Mouse (Mus musculus) left cerebral cortex, postnatal 14 days (tissue): ENCODE measurements around the gene Cd164l2. TPM values are rescaled to one million over a fixed set of nuclear protein-coding genes. Genes with fewer than 3 reads are reported as not detected.

Source experiments
- DNase-seq, 2 experiments: peaks; one replicate each; pipeline ENCODE4 v3.0.0; 2021 to 2022; ENCODE audit warnings: low spot score in 2 of 2, mixed read lengths in 1 of 2
- intact Hi-C: fragments of 180-260 bp; cut with DNase I; formaldehyde crosslinking; loops from one replicate; pipeline ENCODE4 v1.15.1; 2025
- total RNA-seq, 2 experiments: library from RNA; stranded (reverse); gene quantifications; 2 replicates each; pipeline ENCODE4 v1.2.3; 2021

Gene Cd164l2
- total RNA-seq, 2 experiments from 2014 or later: 2.4 to 4.1 TPM

GRCm38 (mm10) chr4:133212562-133213267, 784 bp downstream of the Cd164l2 start:
- intact Hi-C loops: loop anchor here (1.0 to 10.0 kb wide), 2 partner anchors 201 to 268 kb away; partner anchors contain the start of gene Ahdc1
- DNase-seq: peak; percentile 81 to 84

GRCm38 (mm10) chr4:133213268-133213590, 1.3 kb downstream of the Cd164l2 start:
- intact Hi-C loops: loop anchor here (10.0 kb wide), 1 partner anchor 268 kb away; no protein-coding TSS in a partner anchor
- peak; percentile 41 to 62 for DNase-seq

- DNase-seq: no peak
- intact Hi-C loops: loop anchor here (10.0 kb wide), 1 partner anchor 269 kb away; no protein-coding TSS in a partner anchor
Observed at GRCm38 (mm10) chr4:133213661-133214060, 1.7 kb downstream of the Cd164l2 start.

GRCm38 (mm10) chr4:133217641-133218040, 5.7 kb downstream of the Cd164l2 start:
- intact Hi-C loops: loop anchor here (5.0 to 10.0 kb wide), 3 partner anchors 35 to 273 kb away; no protein-coding TSS in a partner anchor

DNA sequence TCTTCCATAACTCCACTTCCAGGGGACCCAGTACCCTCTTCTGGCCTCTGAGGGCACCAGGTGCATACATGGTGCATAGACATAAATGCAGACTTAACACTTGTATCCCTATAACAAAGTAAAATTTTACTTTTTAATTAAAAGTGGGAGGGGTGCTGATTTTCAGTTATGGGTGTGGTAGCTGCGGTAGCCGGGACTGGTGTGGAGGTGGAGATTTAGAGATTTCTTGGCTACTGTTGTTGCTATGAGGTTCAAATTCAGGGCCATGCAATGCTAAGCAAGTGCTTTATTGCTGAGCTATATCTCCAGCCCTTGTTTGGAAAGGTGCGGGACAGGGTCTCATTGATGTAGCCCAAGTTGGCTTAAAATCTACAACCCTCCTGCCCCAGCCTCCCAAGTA, 6.8 kb downstream of the Cd164l2 start:
- no peak for DNase-seq
- intact Hi-C loops: loop anchor here (5.0 to 10.0 kb wide), 3 partner anchors 34 to 274 kb away; no protein-coding TSS in a partner anchor

More at GRCm38 (mm10) chr4:133217641-133218040, 5.7 kb downstream of the Cd164l2 start:
- peak in 1 of 2 experiments; percentile 61 for DNase-seq

DNA sequence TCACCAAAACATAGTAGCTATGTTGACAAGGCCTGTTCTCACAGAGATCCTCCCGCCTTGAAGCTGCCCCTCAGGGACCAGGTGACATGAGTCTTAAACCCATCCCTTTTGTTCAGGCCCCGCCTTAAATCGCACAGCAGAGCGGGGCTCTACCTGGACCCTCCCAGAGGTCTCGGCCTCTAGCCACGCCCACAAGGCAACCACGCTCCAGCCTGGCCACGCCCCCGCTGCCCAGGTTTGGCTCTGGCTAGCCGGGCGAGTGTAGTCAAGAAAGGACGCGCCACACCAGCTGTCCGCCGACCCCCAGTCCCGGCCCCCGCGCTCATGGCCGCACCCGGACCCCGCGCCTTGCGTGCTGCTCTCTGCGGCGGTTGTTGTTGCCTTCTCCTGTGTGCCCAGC, 8.7 kb downstream of the Cd164l2 start:
- intact Hi-C loops: no loop called here
- DNase-seq: no peak

DNA sequence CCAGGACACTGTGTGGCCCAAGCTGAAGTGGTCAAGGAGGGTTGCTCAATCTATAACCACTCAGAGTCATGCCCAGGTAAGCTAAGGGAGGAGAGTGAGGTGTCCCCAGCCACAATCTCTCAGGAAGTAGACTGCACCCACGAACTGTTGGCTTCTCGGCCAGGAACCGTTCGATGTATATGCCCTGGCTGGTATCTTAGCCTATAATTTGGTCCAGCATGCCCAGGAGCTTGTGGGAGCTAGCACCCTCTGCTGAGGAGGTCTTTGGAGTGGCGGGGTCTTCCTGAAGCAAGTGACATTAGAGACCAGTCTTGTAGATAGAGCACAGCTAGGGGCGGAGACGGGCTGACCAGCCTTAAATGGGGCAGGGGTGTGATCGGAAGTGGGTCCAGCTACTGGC, 9.8 kb downstream of the Cd164l2 start:
- intact Hi-C loops: no loop called here
- DNase-seq: no peak

- intact Hi-C loops: no loop called here
- DNase-seq: no peak
Observed at GRCm38 (mm10) chr4:133223875-133224274, 11.9 kb downstream of the Cd164l2 start.

GRCm38 (mm10) chr4:133226073-133226472, 14.1 kb downstream of the Cd164l2 start:
- intact Hi-C loops: no loop called here
- no peak for DNase-seq

- no peak for DNase-seq
- intact Hi-C loops: no loop called here
Observed at GRCm38 (mm10) chr4:133227636-133228035, 15.7 kb downstream of the Cd164l2 start.

DNA sequence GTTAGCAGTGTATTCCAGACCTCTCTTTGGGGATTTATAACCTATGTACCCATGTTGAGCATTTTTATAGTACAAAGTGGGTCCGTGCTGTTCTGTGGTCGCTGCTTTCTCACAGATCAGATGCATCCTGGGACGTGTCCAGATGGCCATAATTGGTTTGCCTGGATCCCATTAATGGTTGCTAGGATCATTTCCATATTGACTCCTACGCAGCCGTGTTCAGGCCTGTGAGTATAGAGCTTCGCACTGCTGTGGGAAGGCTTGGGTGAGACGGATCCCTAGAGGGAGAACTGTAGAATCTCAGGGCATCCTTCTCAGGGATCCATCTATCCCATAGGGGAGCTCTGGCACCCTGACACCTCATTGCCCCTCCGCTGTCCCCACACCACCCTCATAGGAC, 17.7 kb downstream of the Cd164l2 start:
- no peak for DNase-seq
- intact Hi-C loops: no loop called here

DNA sequence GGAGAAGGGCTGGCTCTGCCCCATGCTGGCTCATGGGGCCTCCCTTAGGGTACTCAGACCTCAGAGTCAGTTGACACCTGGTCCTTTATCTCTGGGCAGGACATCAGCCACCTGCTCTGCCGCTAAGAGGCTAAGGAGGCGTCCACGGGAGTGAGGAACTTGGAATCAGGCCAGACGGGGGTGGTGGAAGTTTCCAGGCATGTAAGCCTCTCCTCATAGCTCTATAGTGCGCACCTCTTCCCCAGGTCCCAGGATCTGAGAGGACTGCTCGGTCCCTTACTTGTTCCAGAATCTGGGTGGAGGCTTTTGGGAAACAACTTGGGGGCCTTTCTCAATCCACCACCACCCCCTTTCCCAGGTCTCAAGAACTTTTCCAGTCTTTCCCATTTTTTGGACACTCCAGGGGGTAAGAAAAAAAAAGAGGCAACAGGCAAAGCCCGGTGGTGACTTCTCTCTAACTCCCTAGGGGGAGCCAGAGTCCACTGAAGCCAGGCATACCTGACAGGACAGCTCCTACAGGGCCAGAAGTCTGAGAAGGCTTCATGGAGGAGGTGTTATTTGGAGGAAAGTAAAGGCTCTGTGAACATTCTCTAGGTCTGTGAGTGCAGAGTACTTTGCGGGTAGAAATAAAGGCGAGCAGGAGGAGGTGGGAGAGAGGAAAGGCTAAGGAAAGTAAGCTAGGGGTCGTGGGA, 21.5 kb downstream of the Cd164l2 start:
- intact Hi-C loops: loop anchor here (5.0 kb wide), 1 partner anchor 64 kb away; no protein-coding TSS in a partner anchor
- no peak for DNase-seq

DNA sequence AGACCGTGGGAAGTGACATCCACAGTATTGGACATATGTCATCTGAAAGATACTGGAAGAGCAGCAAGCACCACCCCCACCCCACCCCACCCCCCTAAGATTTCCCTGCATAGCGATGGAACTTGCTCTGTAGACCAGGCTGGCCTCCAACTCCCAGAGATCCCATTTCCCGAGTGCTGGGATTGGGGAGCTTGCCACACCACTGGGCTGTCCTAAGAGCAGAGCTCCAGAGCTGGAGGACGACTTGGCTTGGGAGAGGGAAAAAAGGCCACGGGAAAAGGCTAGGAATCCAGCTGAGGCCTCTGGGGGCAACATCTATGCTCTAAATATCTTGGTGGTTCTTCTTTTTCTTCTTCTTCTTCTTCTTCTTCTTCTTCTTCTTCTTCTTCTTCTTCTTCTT, 22.8 kb downstream of the Cd164l2 start:
- intact Hi-C loops: loop anchor here (5.0 kb wide), 1 partner anchor 63 kb away; no protein-coding TSS in a partner anchor
- no peak for DNase-seq

DNA sequence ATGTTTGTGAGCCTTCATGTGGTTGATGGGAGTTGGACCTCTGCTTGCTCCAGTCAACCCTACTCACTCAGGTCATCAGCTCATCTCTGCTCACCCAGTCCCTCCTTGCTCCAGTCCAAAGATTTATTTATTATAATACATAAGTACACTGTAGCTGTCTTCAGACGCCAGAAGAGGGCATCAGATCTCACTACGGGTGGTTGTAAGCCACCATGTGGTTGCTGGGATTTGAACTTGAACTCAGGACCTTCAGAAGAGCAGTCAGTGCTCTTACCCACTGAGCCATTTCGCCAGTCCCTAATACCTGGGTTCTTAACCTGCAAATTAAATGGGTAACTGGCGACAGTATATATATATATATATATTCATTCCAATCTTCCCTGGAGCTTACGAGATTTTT, 23.5 kb downstream of the Cd164l2 start:
- no peak for DNase-seq
- intact Hi-C loops: no loop called here

DNA sequence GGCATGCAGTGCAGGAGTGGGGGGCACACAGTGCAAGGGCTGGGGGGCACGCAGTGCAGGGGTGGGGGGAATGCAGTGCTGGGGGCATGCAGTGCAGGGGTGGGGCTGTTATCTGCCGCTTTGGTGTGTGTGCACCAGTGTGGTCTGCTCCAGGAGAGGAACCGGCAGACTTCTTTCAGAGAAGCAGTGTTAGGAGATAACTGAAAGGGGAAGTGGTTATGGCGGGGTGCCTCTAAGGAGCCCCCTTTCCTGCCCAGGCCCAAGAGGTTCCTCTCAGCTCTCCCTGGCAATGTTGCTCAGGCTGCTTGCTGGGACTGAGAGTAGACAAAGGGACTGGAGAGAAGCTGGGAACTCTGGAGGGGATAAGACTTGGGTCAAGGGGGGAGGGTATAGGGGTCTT, 26.0 kb downstream of the Cd164l2 start:
- intact Hi-C loops: no loop called here
- DNase-seq: no peak

DNA sequence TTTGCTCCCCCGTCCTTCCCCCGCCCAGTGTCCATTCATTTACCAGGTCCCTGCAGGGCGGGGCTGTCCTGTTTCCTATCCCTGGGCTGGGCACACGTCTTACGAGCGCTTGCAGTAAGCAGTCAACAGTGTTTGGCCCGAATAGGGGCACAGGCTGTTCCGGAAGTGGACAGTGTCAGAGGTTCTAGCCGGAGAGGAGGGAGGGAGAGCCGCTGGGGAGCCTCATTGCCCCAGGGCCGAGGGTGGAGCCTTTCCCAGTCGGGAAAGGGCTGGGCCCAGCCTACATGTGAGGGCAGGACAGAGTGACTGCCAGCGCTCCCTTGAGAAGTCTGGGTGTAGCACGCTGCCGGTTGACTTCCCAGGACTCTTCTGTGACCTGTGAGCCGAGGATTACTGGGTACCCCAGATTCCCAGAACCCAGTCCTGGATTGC, 28.6 kb downstream of the Cd164l2 start, which contains the start of gene Map3k6:
Gene Map3k6 (plus strand): TSS at position 329 of the 432 bp plus-strand sequence.
- intact Hi-C loops: no loop called here
- DNase-seq: peak; percentile 18 to 53

DNA sequence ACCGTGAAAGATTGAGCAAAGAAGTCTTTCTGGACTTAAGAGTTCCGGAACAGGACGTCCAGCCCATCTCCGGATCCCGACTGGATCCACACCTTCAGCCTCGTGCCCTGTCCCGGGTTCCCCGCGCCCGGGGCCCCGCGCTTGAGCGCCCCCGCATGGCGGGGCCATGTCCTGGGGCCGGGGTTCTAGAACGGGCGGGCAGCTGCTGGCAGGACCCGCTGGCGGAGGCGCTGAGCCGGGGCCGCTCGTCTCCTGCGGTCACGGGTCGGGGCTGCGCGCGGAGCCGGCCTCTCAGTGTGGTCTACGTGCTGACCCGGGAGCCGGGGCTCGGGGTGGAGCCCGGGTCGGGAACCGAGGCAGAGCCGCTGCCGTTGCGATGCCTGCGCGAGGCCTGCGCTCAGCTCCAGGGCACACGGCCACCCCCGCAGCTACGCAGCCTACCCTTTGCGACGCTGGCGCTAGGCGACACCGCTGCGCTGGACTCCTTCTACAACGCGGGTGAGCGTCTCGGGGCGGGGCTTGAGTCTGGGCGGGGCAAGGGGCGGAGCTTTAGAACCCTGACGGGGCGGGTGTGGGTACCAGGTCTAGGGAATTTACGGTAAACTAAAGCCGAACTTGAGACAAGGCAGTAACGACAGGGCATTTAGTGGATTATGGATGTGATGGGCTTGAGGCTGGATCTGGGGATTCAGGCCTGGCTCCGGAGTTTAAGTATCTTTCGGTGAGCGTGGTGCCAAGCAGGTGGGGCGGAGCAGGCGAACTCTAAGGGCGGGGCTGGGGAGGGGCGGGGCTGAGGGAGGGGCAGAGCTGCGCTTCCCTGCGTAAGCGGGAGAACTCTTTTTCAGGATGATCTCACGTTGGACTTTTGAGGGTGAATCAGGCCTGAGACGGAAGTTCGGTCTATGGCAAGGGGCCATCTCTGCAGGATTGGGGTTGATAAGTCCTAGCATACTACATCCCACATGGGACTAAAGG, 29.3 kb downstream of the Cd164l2 start:
- intact Hi-C loops: no loop called here

DNA sequence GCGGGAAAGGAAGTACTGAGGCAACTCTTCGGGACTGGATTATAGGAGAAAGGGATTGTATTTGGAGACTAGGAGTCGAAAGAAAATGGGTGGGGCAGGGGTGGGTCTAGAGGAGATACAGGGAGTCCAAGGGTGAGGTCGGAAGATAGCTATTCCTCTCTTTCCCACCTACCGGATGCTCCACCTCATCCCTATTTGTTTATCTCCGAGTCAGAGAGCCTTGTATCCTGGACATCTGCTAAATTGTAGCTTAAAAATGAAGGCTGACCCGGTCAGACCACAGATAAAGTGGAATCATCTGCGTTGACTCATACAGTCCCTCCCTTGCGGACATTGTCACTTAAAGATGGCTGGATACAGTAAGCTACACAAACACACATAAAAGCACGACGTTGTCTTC, 30.0 kb downstream of the Cd164l2 start:
- intact Hi-C loops: no loop called here
- DNase-seq: no peak

More for the DNA sequence above, 29.3 kb downstream of the Cd164l2 start:
- peak; percentile 85 to 89 for DNase-seq

DNA sequence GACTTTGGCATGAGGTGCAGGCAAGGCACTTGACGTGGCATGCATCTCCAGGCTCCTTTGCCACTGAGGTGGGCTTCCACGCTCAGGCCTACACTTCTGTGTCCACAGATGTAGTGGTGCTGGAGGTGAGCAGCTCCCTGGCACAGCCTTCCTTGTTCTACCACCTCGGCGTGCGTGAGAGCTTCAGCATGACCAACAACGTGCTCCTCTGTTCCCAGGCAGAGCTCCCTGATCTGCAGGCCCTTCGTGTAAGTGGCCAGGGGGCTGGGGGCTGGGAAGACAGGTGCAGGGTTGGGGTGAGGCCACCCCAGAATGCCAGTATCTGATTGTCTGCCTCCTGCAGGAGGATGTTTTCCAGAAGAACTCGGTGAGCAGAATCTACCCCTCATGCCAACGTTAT, 30.8 kb downstream of the Cd164l2 start:
- DNase-seq: no peak
- intact Hi-C loops: no loop called here
